Mouse (Mus musculus): ENCODE results near the gene Pgpep1.

- TF ChIP-seq CEBPB (IDR thresholded peaks at IDR 0.05; ENCODE audit: low read depth): no peak
- TF ChIP-seq MYOD1 (IDR thresholded peaks at IDR 0.05; ENCODE audit: control insufficient read depth, insufficient read length, low read depth): no peak
These were observed 52.6 kb downstream of the Pgpep1 start for GRCm38 (mm10) chr8:70607603-70607897.

All from C2C12 (cell line).